Mouse (Mus musculus) splenic B cell, adult 2 months (primary cell): ENCODE measurements at regions not wholly inside any gene's neighbourhood (a gene's known extent, or its start where the extent isn't known, plus 50 kb on each side); places are given as distances from the start of the nearest gene placed in this dataset.

Source experiments
- DNase-seq: peaks from one replicate; pipeline ENCODE4 v3.0.0-alpha.2; 2011; ENCODE audit warnings: low read depth, low spot score
- H3K27me3 ChIP-seq: 2 replicates; pipeline ENCODE4 v1.6.1; 2012; ENCODE audit warnings: mild to moderate bottlenecking, low read length, moderate library complexity, mixed read lengths; ENCODE audit not compliant: control insufficient read depth, poor library complexity, insufficient read depth, severe bottlenecking
- H3K36me3 ChIP-seq: 2 replicates; pipeline ENCODE4 v1.6.1; 2012; ENCODE audit warnings: mild to moderate bottlenecking, low read length, moderate library complexity, mixed read lengths; ENCODE audit not compliant: control insufficient read depth, poor library complexity, insufficient read depth, severe bottlenecking

GRCm38 (mm10) chr7:37259293-37259692 is 514.1 kb downstream of the Zfp536 start:
- Histone ChIP-seq H3K27me3 (no peaks in the 10 kb centered on the region), H3K36me3 (no peaks in the 10 kb centered on the region)
- no peak for DNase-seq

GRCm38 (mm10) chr7:37262846-37263245 is 510.6 kb downstream of the Zfp536 start:
- Histone ChIP-seq H3K36me3 (no peaks in the 10 kb centered on the region), H3K27me3 (no peaks in the 10 kb centered on the region)
- no peak for DNase-seq

- DNase-seq = no peak
- Histone ChIP-seq H3K36me3 (no peaks in the 10 kb centered on the region), H3K27me3 (no peaks in the 10 kb centered on the region)
Measured at GRCm38 (mm10) chr7:37267404-37267803, 506.0 kb downstream of the Zfp536 start.

GRCm38 (mm10) chr7:37270841-37271240 is 502.6 kb downstream of the Zfp536 start:
- no peak for DNase-seq
- no peaks in the 10 kb centered on the region for H3K27me3 ChIP-seq
- H3K36me3 ChIP-seq = no peaks in the 10 kb centered on the region

GRCm38 (mm10) chr7:37290018-37290417 is 483.4 kb downstream of the Zfp536 start:
- no peak for DNase-seq
- Histone ChIP-seq H3K27me3 (no peaks in the 10 kb centered on the region), H3K36me3 (no peaks in the 10 kb centered on the region)

GRCm38 (mm10) chr7:37290493-37291045 is 482.9 kb downstream of the Zfp536 start:
- Histone ChIP-seq H3K36me3 (no peaks in the 10 kb centered on the region), H3K27me3 (no peaks in the 10 kb centered on the region)
- DNase-seq = no peak

- no peaks in the 10 kb centered on the region for H3K36me3 ChIP-seq
- H3K27me3 ChIP-seq = no peaks in the 10 kb centered on the region
- no peak for DNase-seq
Measured at GRCm38 (mm10) chr7:37291726-37292125, 481.7 kb downstream of the Zfp536 start.

GRCm38 (mm10) chr7:37292554-37292953 is 480.9 kb downstream of the Zfp536 start:
- Histone ChIP-seq H3K36me3 (no peaks in the 10 kb centered on the region), H3K27me3 (no peaks in the 10 kb centered on the region)
- no peak for DNase-seq

GRCm38 (mm10) chr7:37298888-37299287 is 474.6 kb downstream of the Zfp536 start:
- Histone ChIP-seq H3K27me3 (no peaks in the 10 kb centered on the region), H3K36me3 (no peaks in the 10 kb centered on the region)
- no peak for DNase-seq

GRCm38 (mm10) chr7:37305463-37305862 is 468.0 kb downstream of the Zfp536 start:
- H3K36me3 ChIP-seq = no peaks in the 10 kb centered on the region
- no peak for DNase-seq
- H3K27me3 ChIP-seq = no peaks in the 10 kb centered on the region

- no peaks in the 10 kb centered on the region for H3K36me3 ChIP-seq
- H3K27me3 ChIP-seq = no peaks in the 10 kb centered on the region
- DNase-seq = no peak
Measured at GRCm38 (mm10) chr7:37307191-37307590, 466.2 kb downstream of the Zfp536 start.

- Histone ChIP-seq H3K27me3 (no peaks in the 10 kb centered on the region), H3K36me3 (no peaks in the 10 kb centered on the region)
- no peak for DNase-seq
Measured at GRCm38 (mm10) chr7:37324653-37325052, 448.8 kb downstream of the Zfp536 start.

- DNase-seq = no peak
- Histone ChIP-seq H3K27me3 (no peaks in the 10 kb centered on the region), H3K36me3 (no peaks in the 10 kb centered on the region)
Measured at GRCm38 (mm10) chr7:37333451-37333850, 440.0 kb downstream of the Zfp536 start.

- H3K36me3 ChIP-seq = no peaks in the 10 kb centered on the region
- no peaks in the 10 kb centered on the region for H3K27me3 ChIP-seq
- DNase-seq = no peak
Measured at GRCm38 (mm10) chr7:37335212-37335611, 438.2 kb downstream of the Zfp536 start.

- Histone ChIP-seq H3K27me3 (no peaks in the 10 kb centered on the region), H3K36me3 (no peaks in the 10 kb centered on the region)
- DNase-seq = no peak
Measured at GRCm38 (mm10) chr7:37336171-37336850, 437.1 kb downstream of the Zfp536 start.
